Mouse (Mus musculus) hindbrain, embryonic 11.5 days (tissue): ENCODE data around the gene Mfap1b. TPM values are rescaled to one million over a fixed set of nuclear protein-coding genes. Genes with fewer than 3 reads are reported as not detected.
A peak's percentile ranks its signal among the peaks of the same experiment; 100 is the strongest.
"Not testable (repeated sequence)": the region's sequence is repeated elsewhere in the genome, so short reads cannot be mapped to it uniquely, and the experiment has no call there.

Experiments
- ATAC-seq: fragments of 200-750 bp; cut with Nextera tagmentation; 2 replicates; pipeline ENCODE4 v1.8.0; 2017; ENCODE audit warnings: mild to moderate bottlenecking, moderate TSS enrichment, moderate library complexity; ENCODE audit not compliant: low FRiP score
- DNase-seq: peaks from one replicate; pipeline ENCODE4 v3.0.0-alpha.2; 2015; ENCODE audit warnings: low spot score
- H3K27ac ChIP-seq: fragments of 300-500 bp; sonication (generic); 2 replicates; pipeline ENCODE4 v1.5.1; 2014; ENCODE audit warnings: mild to moderate bottlenecking, low read depth, low read length
- H3K27me3 ChIP-seq: fragments of 300-500 bp; sonication (generic); 2 replicates; pipeline ENCODE4 v1.6.1; 2014; ENCODE audit warnings: mild to moderate bottlenecking, low read length, moderate library complexity, mixed read lengths; ENCODE audit not compliant: control insufficient read depth, insufficient read depth
- H3K36me3 ChIP-seq: fragments of 300-500 bp; sonication (generic); 2 replicates; pipeline ENCODE4 v1.6.1; 2014; ENCODE audit warnings: mild to moderate bottlenecking, low read length, moderate library complexity, mixed read lengths; ENCODE audit not compliant: control insufficient read depth, insufficient read depth
- H3K4me1 ChIP-seq: fragments of 300-500 bp; sonication (generic); replicated peaks from 2 replicates; pipeline ENCODE4 v1.6.1; 2014; ENCODE audit warnings: low read length, mixed read lengths; ENCODE audit not compliant: control insufficient read depth, insufficient read depth
- H3K4me2 ChIP-seq: fragments of 300-500 bp; sonication (generic); replicated peaks from 2 replicates; pipeline ENCODE4 v1.6.1; 2014; ENCODE audit warnings: mild to moderate bottlenecking, low read depth, low read length
- H3K4me3 ChIP-seq: fragments of 300-500 bp; sonication (generic); 2 replicates; pipeline ENCODE4 v1.5.1; 2014; ENCODE audit warnings: low read depth, low read length
- H3K9ac ChIP-seq: fragments of 300-500 bp; sonication (generic); 2 replicates; pipeline ENCODE4 v1.6.1; 2014; ENCODE audit warnings: low read depth, low read length
- H3K9me3 ChIP-seq: fragments of 300-500 bp; sonication (generic); 2 replicates; pipeline ENCODE4 v1.6.1; 2016; ENCODE audit warnings: low read length; ENCODE audit not compliant: control insufficient read depth
- WGBS: fragments of 180-500 bp; shearing (Covaris S2); extraction: QIAGEN DNeasy Blood & Tissue Kit; methylation state at CpG from one replicate; pipeline ENCODE4 v1.1.7; 2014; 5-methylcytosine and 5-hydroxymethylcytosine counted together
- polyA plus RNA-seq: library from polyadenylated mRNA; unstranded; fragments of >200 nt; fragmentation: Nextera tagmentation; extraction: Ambion mirVana; gene quantifications from 2 replicates; pipeline ENCODE4 v1.2.1, GENCODE M21; 2014

Gene Mfap1b
- polyA plus RNA-seq, 1 experiment from 2014 or later = 80.4 TPM

DNA sequence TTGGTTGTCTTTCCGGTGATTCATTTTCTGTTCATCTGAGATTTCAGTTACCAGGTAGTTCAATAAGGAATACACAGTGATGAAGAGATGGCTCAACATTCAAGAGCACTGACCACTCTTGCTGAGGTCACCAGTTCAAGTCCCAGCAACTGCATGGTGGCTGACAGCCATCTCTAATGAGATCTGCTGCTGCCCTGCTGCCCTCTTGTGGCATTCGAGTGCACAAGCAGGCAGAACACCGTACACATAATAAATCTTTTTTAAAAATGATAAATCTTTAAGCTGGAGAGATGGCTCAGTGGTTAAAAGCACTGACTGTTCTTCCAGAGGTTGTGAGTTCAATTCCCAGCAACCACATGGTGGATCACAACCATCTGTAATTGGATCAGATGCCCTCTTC lies 6.6 kb upstream of the Mfap1b start:
- no peak overlapping the region for H3K9ac ChIP-seq
- no peak overlapping the region for H3K27ac ChIP-seq
- no peaks in the 10 kb centered on the region for H3K27me3 ChIP-seq
- ATAC-seq (no peak), DNase-seq (peak; percentile 35)
- H3K36me3 ChIP-seq = no peaks in the 10 kb centered on the region
- H3K9me3 ChIP-seq = no peaks in the 10 kb centered on the region
- WGBS = 64% methylated on average over 3 of the region's 3 CpGs
- H3K4me2 ChIP-seq = no peak overlapping the region
- H3K4me3 ChIP-seq = no peak overlapping the region
- H3K4me1 ChIP-seq = no peaks in the 10 kb centered on the region

DNA sequence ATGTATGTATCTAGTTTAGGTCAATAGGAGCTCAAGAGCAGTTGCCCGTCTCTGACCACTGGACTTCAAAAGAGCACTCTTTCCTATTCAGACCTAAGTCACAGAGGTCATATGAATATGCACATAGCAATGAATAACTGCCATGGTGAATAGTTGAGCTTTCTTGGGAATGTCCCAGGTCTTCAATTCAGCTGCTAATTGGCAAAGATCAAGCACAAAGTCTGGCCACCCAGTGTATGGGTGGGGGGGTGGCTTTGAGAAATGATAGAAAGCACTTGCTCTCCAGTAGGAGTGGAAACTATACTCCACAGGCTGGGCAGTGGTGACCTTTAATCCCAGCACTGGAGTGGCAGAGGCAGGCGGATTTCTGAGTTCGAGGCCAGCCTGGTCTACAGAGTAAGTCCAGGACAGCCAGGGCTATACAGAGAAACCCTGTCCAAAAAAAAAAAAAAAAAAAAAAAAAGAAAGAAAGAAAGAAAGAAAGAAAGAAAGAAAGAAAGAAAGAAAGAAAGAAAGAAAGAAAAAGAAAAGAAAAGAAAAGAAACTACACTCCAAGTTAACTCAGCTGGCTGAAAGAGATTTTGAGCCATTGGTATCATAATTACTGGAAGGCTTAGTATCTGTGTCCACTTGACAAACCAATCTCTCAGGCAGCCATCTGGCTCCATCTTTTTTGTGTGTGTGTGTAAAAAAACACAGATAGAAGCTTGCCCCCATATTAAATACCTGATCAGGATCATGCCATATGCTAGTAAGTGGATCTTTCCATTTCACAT lies 3.8 kb upstream of the Mfap1b start:
- Histone ChIP-seq H3K4me1 (no peaks in the 10 kb centered on the region), H3K4me3 (no peak overlapping the region), H3K9ac (no peak overlapping the region), H3K27me3 (no peaks in the 10 kb centered on the region), H3K27ac (no peak overlapping the region), H3K4me2 (no peak overlapping the region), H3K36me3 (no peaks in the 10 kb centered on the region), H3K9me3 (no peaks in the 10 kb centered on the region)
- WGBS = 72% methylated on average over 3 of the region's 3 CpGs
- ATAC-seq (no peak), DNase-seq (no peak)

DNA sequence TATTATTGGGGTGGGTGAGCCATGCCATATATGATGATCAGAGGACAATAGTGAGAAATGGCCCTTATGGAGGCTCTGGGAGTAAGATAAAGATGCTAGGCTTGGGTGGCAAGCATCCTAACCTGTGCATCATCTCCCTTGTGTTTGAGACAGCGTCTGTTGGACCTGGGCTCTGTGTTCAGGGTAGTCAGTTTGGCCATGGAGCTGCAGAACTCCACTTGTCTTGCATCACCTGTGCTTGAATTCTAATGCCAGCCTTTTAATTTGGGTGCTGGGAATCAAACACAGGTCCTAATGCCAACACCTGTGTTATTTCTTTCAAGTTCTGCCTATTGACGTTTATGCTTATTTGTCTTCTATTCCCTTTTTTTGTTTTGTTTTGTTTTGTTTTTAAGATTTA lies 1.4 kb upstream of the Mfap1b start:
- not testable (repeated sequence) for H3K27me3 ChIP-seq, H3K9ac ChIP-seq, H3K4me2 ChIP-seq, H3K9me3 ChIP-seq, ATAC-seq, H3K4me3 ChIP-seq, H3K27ac ChIP-seq, H3K36me3 ChIP-seq, H3K4me1 ChIP-seq, DNase-seq
- 97% methylated on average over 2 of the region's 2 CpGs for WGBS

DNA sequence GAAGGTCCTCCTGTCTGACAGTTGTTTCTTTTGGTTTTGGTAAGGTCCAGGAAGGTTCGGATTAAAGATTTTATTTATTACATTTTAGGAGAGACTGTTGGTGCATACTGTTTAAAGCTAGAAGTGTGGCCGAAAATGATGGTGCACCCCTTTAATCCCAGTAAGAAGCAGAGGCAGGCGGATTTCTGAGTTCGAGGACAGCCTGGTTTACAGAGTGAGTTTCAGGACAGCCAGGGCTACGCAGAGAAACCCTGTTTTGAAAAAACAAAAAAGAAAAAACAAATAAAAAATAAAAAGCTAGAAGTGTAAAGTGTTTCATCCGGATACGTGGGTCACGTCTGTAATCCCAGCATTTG lies 291 bp upstream of the Mfap1b start:
- 36% methylated on average over 8 of the region's 8 CpGs for WGBS
- H3K27me3 ChIP-seq = no peaks in the 10 kb centered on the region
- H3K9ac ChIP-seq = peak overlapping the region; percentile 23
- no peak for DNase-seq
- H3K36me3 ChIP-seq = no peaks in the 10 kb centered on the region
- H3K4me3 ChIP-seq = peak overlapping the region; percentile 46
- no peaks in the 10 kb centered on the region for H3K4me1 ChIP-seq
- peak overlapping the region; percentile 58; the same call in 1 of the 2 replicates for H3K4me2 ChIP-seq
- H3K27ac ChIP-seq = no peak overlapping the region
- no peak; the same call in 1 of the 2 replicates for ATAC-seq
- H3K9me3 ChIP-seq = no peaks in the 10 kb centered on the region

DNA sequence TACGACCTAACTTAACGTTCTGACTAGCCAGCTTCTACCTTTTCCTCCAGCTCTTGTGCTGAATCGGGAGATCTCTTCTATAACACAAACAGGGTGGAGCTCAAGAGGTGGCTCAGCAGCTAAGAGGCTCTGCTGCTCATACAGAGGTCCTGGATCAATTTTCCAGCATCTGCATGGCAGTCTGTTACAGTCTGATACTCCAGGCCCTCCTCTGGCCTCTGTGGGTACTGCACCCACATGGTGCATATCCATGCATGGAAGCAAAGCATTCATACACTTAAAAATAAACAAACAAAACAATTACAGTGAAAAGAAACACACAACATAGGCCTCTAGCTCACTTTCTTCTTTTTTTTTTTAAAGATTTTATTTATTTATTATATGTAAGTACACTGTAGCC lies 1.1 kb downstream of the Mfap1b start:
- H3K27me3 ChIP-seq, H3K4me1 ChIP-seq, H3K27ac ChIP-seq, H3K9ac ChIP-seq, H3K9me3 ChIP-seq, H3K4me2 ChIP-seq, ATAC-seq, H3K4me3 ChIP-seq, DNase-seq, H3K36me3 ChIP-seq: not testable (repeated sequence)
- WGBS = 96% methylated on average over 3 of the region's 3 CpGs

DNA sequence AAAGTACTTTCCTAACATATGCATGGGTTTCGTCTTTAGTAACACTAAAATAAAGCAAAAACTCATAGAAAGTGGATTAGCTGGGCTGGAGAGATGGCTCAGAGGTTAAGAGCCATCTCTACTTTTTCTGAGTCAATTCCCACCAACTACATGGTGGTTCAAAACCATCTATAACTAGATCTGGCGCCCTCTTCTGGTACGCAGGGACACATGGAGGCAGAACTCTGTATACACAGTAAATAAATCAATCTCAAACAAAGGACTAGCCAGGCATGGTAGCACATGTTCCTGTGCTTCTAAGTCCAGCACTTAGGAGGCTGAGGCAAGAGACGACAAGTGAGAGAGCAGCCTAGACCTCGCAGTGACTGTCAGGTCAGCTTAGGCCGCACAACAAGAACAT lies 4.9 kb downstream of the Mfap1b start:
- not testable (repeated sequence) for H3K9me3 ChIP-seq, ATAC-seq, H3K9ac ChIP-seq, H3K4me2 ChIP-seq, H3K4me3 ChIP-seq, H3K27me3 ChIP-seq, H3K27ac ChIP-seq, H3K4me1 ChIP-seq, DNase-seq, H3K36me3 ChIP-seq
- 61% methylated on average over 2 of the region's 6 CpGs for whole genome bisulfite sequencing

DNA sequence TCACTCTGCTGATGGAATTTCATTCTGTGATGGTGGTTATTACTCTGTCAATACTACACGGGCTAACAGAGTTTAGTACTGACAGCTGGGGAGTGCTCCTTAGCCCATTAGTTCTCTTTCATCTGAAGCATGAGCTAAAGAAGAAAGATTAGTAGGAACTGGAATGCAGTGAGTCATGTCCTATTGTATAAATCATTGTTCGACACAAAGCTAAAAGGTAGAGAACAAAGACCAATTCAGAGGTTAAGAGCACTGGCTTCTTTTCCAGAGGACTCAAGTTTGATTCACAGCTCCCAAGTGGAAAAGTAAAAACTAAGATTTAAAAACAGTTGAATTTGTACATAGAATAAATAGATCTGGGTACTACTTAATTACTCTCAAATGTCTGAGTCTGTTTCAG lies 13.8 kb downstream of the Mfap1b start:
- 72% methylated on average over 2 of the region's 2 CpGs for WGBS
- H3K9me3 ChIP-seq = no peaks in the 10 kb centered on the region
- no peak overlapping the region for H3K4me2 ChIP-seq
- no peaks in the 10 kb centered on the region for H3K27me3 ChIP-seq
- H3K27ac ChIP-seq = no peak overlapping the region
- no peak overlapping the region for H3K4me3 ChIP-seq
- DNase-seq (no peak), ATAC-seq (no peak)
- H3K9ac ChIP-seq = no peak overlapping the region
- no peaks in the 10 kb centered on the region for H3K4me1 ChIP-seq
- H3K36me3 ChIP-seq = no peaks in the 10 kb centered on the region

DNA sequence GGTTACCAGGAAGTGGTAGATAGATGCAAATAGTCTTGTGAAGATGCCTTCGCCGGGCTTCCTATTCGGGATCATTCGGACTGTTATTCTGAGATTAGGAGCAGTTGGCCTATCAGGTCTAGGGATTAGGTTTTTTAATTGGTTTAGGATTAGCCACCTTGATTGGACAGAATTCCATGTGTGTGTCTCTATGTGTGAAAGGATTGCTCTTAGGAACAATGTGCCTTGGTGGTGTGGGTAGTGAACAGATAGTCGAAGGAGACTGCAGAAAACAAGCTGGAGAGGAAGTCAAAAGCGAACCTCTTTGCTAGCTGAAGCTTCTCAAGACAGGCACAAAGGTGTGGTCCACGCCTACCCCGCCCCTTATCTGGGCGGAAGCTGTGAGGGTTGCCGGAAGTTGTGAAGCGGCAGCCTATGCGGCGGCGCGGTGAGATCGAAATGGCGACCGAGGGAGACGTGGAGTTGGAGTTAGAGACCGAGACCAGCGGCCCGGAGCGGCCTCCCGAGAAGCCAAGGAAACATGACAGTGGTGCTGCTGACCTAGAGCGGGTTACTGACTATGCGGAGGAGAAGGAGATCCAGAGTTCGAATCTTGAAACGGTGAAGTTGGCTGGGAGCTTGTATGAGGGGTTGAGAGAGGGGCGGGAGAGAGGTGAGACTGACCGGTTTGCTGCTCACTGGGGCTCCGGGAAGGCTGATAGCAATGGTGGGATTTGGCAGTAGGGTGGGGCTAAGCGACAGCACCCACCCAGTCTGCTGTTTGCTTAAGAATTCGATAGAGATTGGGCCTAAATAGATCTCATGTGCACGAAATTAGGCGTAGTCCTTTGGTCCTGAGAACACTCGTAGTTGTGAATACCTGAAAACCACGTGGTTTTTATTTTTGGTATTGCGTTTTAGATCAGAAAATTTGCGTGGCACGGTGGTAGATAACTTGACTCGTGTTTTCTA lies 16.9 kb downstream of the Mfap1b start, which contains the start of gene Serinc4:
Gene Serinc4 (minus strand): TSS at position 90 of the 951 bp plus-strand sequence.
- H3K4me1 ChIP-seq = no peaks in the 10 kb centered on the region
- H3K27ac ChIP-seq = peak within 1 kb of the TSS; percentile 56; the same call in 1 of the 2 replicates
- no peaks in the 10 kb centered on the region for H3K27me3 ChIP-seq
- ATAC-seq (peak; percentile 92), DNase-seq (peak; percentile 88)
- H3K9ac ChIP-seq = peak within 1 kb of the TSS; percentile 77
- peak within 1 kb of the TSS; percentile 54 for H3K4me2 ChIP-seq
- 5% methylated on average over 41 of the region's 41 CpGs for WGBS
- no peaks in the 10 kb centered on the region for H3K9me3 ChIP-seq
- peak within 1 kb of the TSS; percentile 83 for H3K4me3 ChIP-seq
- no peaks in the 10 kb centered on the region for H3K36me3 ChIP-seq
